Mouse (Mus musculus) layer of hippocampus, adult 18-20 months (tissue): ENCODE measurements around the gene Rasip1. TPM values are rescaled to one million over a fixed set of nuclear protein-coding genes. Genes with fewer than 3 reads are reported as not detected.
A peak's percentile ranks its signal among the peaks of the same experiment; 100 is the strongest.
"Not testable (repeated sequence)": the region's sequence is repeated elsewhere in the genome, so short reads cannot be mapped to it uniquely, and the experiment has no call there.

Source experiments
- DNase-seq, 2 experiments: peaks; one replicate each; pipeline ENCODE4 v3.0.0; 2022; ENCODE audit warnings: low spot score in 2 of 2
- total RNA-seq, 2 experiments: library from RNA; stranded (reverse); gene quantifications; 2 replicates each; pipeline ENCODE4 v1.2.3; 2021

Gene Rasip1
- total RNA-seq, 2 experiments from 2014 or later = 6.0 to 6.3 TPM

GRCm38 (mm10) chr7:45643441-45644178, 16.3 kb downstream of the Rasip1 start:
- DNase-seq = peak; percentile 85 to 94

GRCm38 (mm10) chr7:45644183-45644582, 16.9 kb downstream of the Rasip1 start:
- peak; percentile 50 to 67 for DNase-seq

GRCm38 (mm10) chr7:45644872-45645590, 17.7 kb downstream of the Rasip1 start:
- no peak for DNase-seq

GRCm38 (mm10) chr7:45645591-45645971, 18.3 kb downstream of the Rasip1 start:
- no peak for DNase-seq

- DNase-seq = no peak
These were observed 19.4 kb downstream of the Rasip1 start for GRCm38 (mm10) chr7:45646671-45647070.

GRCm38 (mm10) chr7:45649351-45649750, 22.1 kb downstream of the Rasip1 start:
- no peak for DNase-seq

GRCm38 (mm10) chr7:45650484-45650883, 23.2 kb downstream of the Rasip1 start:
- not testable (repeated sequence) for DNase-seq

- no peak for DNase-seq
These were observed 27.2 kb downstream of the Rasip1 start for GRCm38 (mm10) chr7:45654424-45655047.

GRCm38 (mm10) chr7:45660746-45661478, 33.6 kb downstream of the Rasip1 start:
- no peak for DNase-seq

- DNase-seq = not testable (repeated sequence)
These were observed 34.4 kb downstream of the Rasip1 start for GRCm38 (mm10) chr7:45661702-45662101.

- DNase-seq = no peak
These were observed 38.2 kb downstream of the Rasip1 start for GRCm38 (mm10) chr7:45665303-45666138.

- no peak for DNase-seq
These were observed 38.9 kb downstream of the Rasip1 start, which contains the start of gene Fut2 for GRCm38 (mm10) chr7:45666161-45666560. Gene Fut2 (minus strand): TSS chr7:45666394.

- DNase-seq = peak in 1 of 2 experiments; percentile 67
These were observed 40.5 kb downstream of the Rasip1 start for GRCm38 (mm10) chr7:45667761-45668160.

- no peak for DNase-seq
These were observed 41.6 kb downstream of the Rasip1 start for GRCm38 (mm10) chr7:45668921-45669320.

- no peak for DNase-seq
These were observed 50.5 kb downstream of the Rasip1 start for GRCm38 (mm10) chr7:45677627-45678295.

GRCm38 (mm10) chr7:45678513-45678912, 51.2 kb downstream of the Rasip1 start:
- DNase-seq = no peak

- no peak for DNase-seq
These were observed 52.8 kb downstream of the Rasip1 start for GRCm38 (mm10) chr7:45679966-45680621.

GRCm38 (mm10) chr7:45681046-45681736, 53.9 kb downstream of the Rasip1 start:
- no peak for DNase-seq
